Mouse (Mus musculus) midbrain, embryonic 10.5 days (tissue): Measurements from ENCODE around the gene Pwp1. TPM values are rescaled to one million over a fixed set of nuclear protein-coding genes. Genes with fewer than 3 reads are reported as not detected.

Source experiments
- DNase-seq: peaks from one replicate; pipeline ENCODE4 v3.0.0-alpha.2; 2017; ENCODE audit warnings: low spot score
- H3K27ac ChIP-seq: fragments of 300-500 bp; sonication (generic); replicated peaks from 2 replicates; pipeline ENCODE4 v1.5.1; 2016; ENCODE audit warnings: mild to moderate bottlenecking
- H3K27me3 ChIP-seq: fragments of 300-500 bp; sonication (generic); 2 replicates; pipeline ENCODE4 v1.6.1; 2016; ENCODE audit warnings: low read depth, mild to moderate bottlenecking; ENCODE audit not compliant: poor library complexity, severe bottlenecking
- H3K36me3 ChIP-seq: fragments of 300-500 bp; sonication (generic); 2 replicates; pipeline ENCODE4 v1.6.1; 2016; ENCODE audit warnings: mild to moderate bottlenecking, moderate library complexity
- H3K4me1 ChIP-seq: fragments of 300-500 bp; sonication (generic); 2 replicates; pipeline ENCODE4 v1.6.1; 2016
- H3K4me3 ChIP-seq: fragments of 300-500 bp; sonication (generic); 2 replicates; pipeline ENCODE4 v1.5.1; 2016; ENCODE audit warnings: mild to moderate bottlenecking, moderate library complexity
- H3K9me3 ChIP-seq: fragments of 300-500 bp; sonication (generic); replicated peaks from 2 replicates; pipeline ENCODE4 v1.6.1; 2016; ENCODE audit warnings: mild to moderate bottlenecking
- WGBS: fragments of 180-500 bp; shearing (Covaris S2); methylation state at CpG from one replicate; pipeline ENCODE4 v1.1.7; 2016; 5-methylcytosine and 5-hydroxymethylcytosine counted together
- polyA plus RNA-seq: library from polyadenylated mRNA; unstranded; fragments of >200 nt; fragmentation: Nextera tagmentation; extraction: Ambion mirVana; gene quantifications from 2 replicates; pipeline ENCODE4 v1.2.1, GENCODE M21; 2016

The Pwp1 gene
- polyA plus RNA-seq, 1 experiment from 2014 or later, result 110 TPM

DNA sequence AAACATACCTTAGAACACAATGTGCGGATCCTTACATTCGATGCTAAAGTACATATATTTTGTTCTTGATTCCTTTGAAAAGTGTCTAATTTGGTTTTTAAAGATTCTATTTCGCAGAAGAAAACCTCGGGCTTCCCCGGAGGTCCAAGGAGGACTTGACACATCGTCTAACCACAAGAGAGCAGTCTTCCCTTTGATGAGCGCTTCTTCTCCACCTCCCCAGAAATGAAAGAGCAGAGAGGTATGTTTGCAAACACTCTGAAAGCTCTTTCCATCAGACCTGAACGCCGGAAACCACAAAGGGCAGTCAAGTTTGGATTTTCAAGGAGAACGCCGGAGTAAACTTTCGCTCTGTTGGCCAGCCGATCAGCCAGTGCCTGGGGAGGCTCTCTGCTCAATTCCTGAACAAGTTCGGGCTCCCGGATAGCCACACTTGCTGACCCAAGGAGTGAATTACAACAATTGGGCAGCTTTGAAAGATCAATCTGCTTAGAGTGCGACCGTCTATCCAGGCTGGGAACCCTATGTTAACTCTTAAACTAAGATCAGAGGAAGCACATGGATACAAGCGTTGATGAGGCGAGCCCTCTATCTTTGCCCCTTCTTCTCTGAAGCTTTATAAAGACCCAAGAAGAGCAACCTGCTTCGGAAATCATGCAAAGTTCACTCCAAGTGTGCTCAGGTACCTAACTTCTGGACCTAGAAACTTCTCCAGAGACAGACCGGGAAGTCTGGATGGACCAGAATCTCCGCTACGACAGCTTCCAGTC is 98.6 kb downstream of the Pwp1 start, which contains the start of gene Ascl4:
TSS of gene Ascl4 (plus strand) at position 6 of the 770 bp plus-strand sequence.
- H3K27me3 ChIP-seq, result peaks cover 28% of the 10 kb centered on the region
- peak within 1 kb of the TSS; percentile 83 for H3K27ac ChIP-seq
- peak within 1 kb of the TSS; percentile 63 for H3K4me3 ChIP-seq
- no peaks in the 10 kb centered on the region for H3K36me3 ChIP-seq
- H3K4me1 ChIP-seq, result peaks cover 24% of the 10 kb centered on the region
- DNase-seq, result peak; percentile 50
- no peaks in the 10 kb centered on the region for H3K9me3 ChIP-seq
- WGBS, result 2% methylated on average over 23 of the region's 23 CpGs

DNA sequence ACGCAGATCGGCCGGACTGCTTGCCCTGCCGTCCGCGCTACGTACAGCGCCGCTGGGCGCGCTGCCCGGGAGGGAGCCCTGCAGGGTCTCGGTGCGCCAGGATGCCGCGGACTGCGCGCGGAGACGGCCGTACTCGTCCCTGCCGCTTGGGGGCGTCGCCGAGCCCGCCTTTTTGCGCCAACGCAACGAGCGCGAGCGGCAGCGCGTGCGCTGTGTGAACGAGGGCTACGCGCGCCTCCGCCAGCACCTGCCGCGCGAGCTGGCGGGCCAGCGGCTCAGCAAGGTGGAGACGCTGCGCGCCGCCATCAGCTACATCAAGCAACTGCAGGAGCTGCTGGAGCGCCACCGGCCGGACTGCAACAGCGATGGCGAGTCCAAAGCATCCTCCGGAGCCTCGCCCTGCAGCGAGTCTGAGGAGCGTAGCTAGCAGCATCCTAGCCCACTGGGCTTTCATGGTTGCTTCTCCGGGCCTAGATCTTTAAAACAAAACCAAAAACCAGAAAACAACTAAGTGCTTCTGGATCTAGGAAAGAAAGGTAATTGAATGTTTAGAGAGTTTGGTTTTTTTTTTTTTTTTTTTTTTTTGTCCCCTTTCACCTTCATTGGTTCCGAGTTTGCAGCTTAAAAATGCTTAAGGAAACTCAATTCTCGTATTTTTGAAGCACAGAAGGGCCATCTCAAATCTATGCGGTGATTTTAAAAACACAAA is 99.4 kb downstream of the Pwp1 start:
- peak overlapping the region; percentile 83 for H3K27ac ChIP-seq

DNA sequence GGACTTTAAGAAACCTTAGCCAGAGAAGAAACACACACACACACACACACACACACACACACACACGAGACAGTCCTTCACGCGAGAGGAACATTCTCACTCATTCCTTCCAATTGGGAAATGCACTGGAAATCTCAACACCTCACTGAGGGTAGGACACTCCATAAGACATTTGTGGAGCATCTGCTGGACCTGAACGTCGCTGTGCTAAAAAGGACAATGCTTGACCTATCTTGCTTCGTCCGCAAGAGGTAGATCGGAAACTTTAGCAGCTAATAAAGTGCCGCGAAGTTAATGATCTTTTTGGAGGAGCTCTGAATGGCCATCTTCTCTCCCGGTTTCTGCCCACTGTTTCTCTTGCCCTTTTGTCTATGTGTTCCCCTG is 99.9 kb downstream of the Pwp1 start:
- Histone ChIP-seq H3K4me1 (peaks cover 24% of the 10 kb centered on the region), H3K4me3 (peak overlapping the region; percentile 63), H3K27ac (no peak overlapping the region), H3K36me3 (no peaks in the 10 kb centered on the region), H3K27me3 (peaks cover 28% of the 10 kb centered on the region), H3K9me3 (no peaks in the 10 kb centered on the region)
- peak; percentile 17 for DNase-seq
- 59% methylated on average over 11 of the region's 11 CpGs for WGBS

More for the DNA sequence above, 99.4 kb downstream of the Pwp1 start:
- Histone ChIP-seq H3K4me1 (peaks cover 24% of the 10 kb centered on the region), H3K27me3 (peaks cover 28% of the 10 kb centered on the region), H3K4me3 (peak overlapping the region; percentile 63), H3K36me3 (no peaks in the 10 kb centered on the region), H3K9me3 (no peaks in the 10 kb centered on the region)
- peak; percentile 86 for DNase-seq
- 2% methylated on average over 63 of the region's 63 CpGs for WGBS

GRCm38 (mm10) chr10:85929962-85930361 is 100.7 kb downstream of the Pwp1 start:
- DNase-seq, result no peak
- H3K27ac ChIP-seq, result no peak overlapping the region
- H3K27me3 ChIP-seq, result peaks cover 28% of the 10 kb centered on the region
- no peaks in the 10 kb centered on the region for H3K9me3 ChIP-seq
- 95% methylated on average over 11 of the region's 11 CpGs for WGBS
- no peak overlapping the region for H3K4me3 ChIP-seq
- no peaks in the 10 kb centered on the region for H3K36me3 ChIP-seq
- H3K4me1 ChIP-seq, result peaks cover 24% of the 10 kb centered on the region

DNA sequence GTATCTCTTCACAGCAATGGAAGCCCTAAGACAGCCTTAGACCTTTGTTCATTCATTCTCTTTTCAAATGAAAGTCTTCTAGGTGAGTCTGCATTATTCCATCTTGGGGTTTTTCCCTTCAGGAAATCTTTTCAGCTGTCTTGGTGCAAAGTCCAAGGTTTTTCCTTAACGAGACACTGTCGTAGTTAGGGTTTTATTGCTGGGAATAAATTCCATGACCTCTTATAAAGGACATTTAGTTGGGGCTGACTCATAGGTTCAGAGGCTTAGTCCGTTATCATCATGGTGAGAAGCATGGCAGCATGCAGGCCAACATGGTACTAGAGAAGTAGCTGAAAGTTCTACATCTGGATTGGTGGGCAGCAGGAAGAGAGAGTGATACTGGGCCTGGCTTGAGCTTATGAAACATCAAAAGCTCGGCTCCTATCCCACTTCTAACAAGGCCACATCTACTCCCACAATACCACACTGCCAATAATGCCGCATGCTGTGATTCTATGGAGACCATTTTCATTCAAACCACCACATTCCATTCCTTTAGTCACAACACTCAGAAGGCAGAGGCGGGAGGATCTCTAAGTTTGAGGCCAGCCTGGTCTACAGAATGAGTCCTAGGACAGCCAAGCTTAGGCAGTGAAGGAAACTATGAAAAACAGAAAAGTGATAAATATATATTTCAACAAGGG is 107.1 kb downstream of the Pwp1 start:
- H3K36me3 ChIP-seq, result peaks cover 65% of the 10 kb centered on the region
- H3K9me3 ChIP-seq, result peaks cover 8% of the 10 kb centered on the region; the same call in 1 of the 2 replicates
- no peak overlapping the region for H3K4me3 ChIP-seq
- no peak for DNase-seq
- no peaks in the 10 kb centered on the region for H3K4me1 ChIP-seq
- WGBS, result 92% methylated on average over 6 of the region's 6 CpGs
- no peaks in the 10 kb centered on the region for H3K27me3 ChIP-seq
- no peak overlapping the region for H3K27ac ChIP-seq

Other genes with a start within 250 kb of the Pwp1 start
- 25.1 and 26.0 TPM in 2 replicates for gene Prdm4, start 87.6 kb downstream of the Pwp1 start, polyA plus RNA-seq
- gene Ascl4, start 98.2 kb downstream of the Pwp1 start, polyA plus RNA-seq, result 0.49 and 0.79 TPM in 2 replicates
- 227 and 228 TPM in 2 replicates for gene Rtcb, start 128.3 kb downstream of the Pwp1 start, polyA plus RNA-seq
- 0.04 TPM in 1 of 2 replicates, not detected in the other for gene Bpifc, start 182.4 kb downstream of the Pwp1 start, polyA plus RNA-seq
- 16.2 and 16.9 TPM in 2 replicates for gene Fbxo7, start 192.5 kb downstream of the Pwp1 start, polyA plus RNA-seq